Mouse (Mus musculus) lung, embryonic 14.5 days (tissue): Measurements from ENCODE around the gene Mogs. TPM values are rescaled to one million over a fixed set of nuclear protein-coding genes. Genes with fewer than 3 reads are reported as not detected.

ENCODE experiments used
- ATAC-seq: fragments of 200-750 bp; cut with Nextera tagmentation; 2 replicates; pipeline ENCODE4 v1.8.0; 2017; ENCODE audit warnings: mild to moderate bottlenecking, moderate TSS enrichment, moderate library complexity; ENCODE audit not compliant: insufficient read depth
- DNase-seq: peaks from one replicate; pipeline ENCODE4 v3.0.0-alpha.2; 2015
- H3K27ac ChIP-seq: fragments of 300-500 bp; sonication (generic); 2 replicates; pipeline ENCODE4 v1.5.1; 2014; ENCODE audit warnings: low read depth, mild to moderate bottlenecking, moderate library complexity
- H3K27me3 ChIP-seq: fragments of 300-500 bp; sonication (generic); 2 replicates; pipeline ENCODE4 v1.6.1; 2014; ENCODE audit warnings: low read length, control low read depth; ENCODE audit not compliant: insufficient read depth
- H3K36me3 ChIP-seq: fragments of 300-500 bp; sonication (generic); 2 replicates; pipeline ENCODE4 v1.6.1; 2014; ENCODE audit warnings: control low read depth; ENCODE audit not compliant: insufficient read depth
- H3K4me1 ChIP-seq: fragments of 300-500 bp; sonication (generic); 2 replicates; pipeline ENCODE4 v1.6.1; 2014; ENCODE audit warnings: antibody characterized with exemption, control low read depth; ENCODE audit not compliant: insufficient read depth
- H3K4me2 ChIP-seq: fragments of 300-500 bp; sonication (generic); 2 replicates; pipeline ENCODE4 v1.6.1; 2014; ENCODE audit warnings: mild to moderate bottlenecking
- H3K4me3 ChIP-seq: fragments of 300-500 bp; sonication (generic); 2 replicates; pipeline ENCODE4 v1.5.1; 2014; ENCODE audit warnings: low read depth, low read length
- H3K9ac ChIP-seq: fragments of 300-500 bp; sonication (generic); 2 replicates; pipeline ENCODE4 v1.6.1; 2014
- H3K9me3 ChIP-seq: fragments of 300-500 bp; sonication (generic); 2 replicates; pipeline ENCODE4 v1.6.1; 2016; ENCODE audit warnings: low read depth, low read length, control low read depth
- CTCF ChIP-seq: IDR thresholded peaks from 2 replicates; pipeline ENCODE4 v1.5.1; 2016; ENCODE audit warnings: antibody characterized with exemption, low read depth
- WGBS: fragments of 180-500 bp; shearing (Covaris S2); extraction: QIAGEN DNeasy Blood & Tissue Kit; methylation state at CpG from one replicate; pipeline ENCODE4 v1.1.7; 2014; 5-methylcytosine and 5-hydroxymethylcytosine counted together
- polyA plus RNA-seq: library from polyadenylated mRNA; unstranded; fragments of >200 nt; fragmentation: Nextera tagmentation; extraction: Ambion mirVana; gene quantifications from 2 replicates; pipeline ENCODE4 v1.2.1, GENCODE M21; 2014

The Mogs gene
- 53.7 and 66.6 TPM in 2 replicates for polyA plus RNA-seq

- DNase-seq = peak; percentile 96
- Histone ChIP-seq H3K27me3 (no peaks in the 10 kb centered on the region), H3K27ac (peak within 1 kb of the TSS; percentile 84), H3K4me1 (peaks cover 9% of the 10 kb centered on the region), H3K4me3 (peak within 1 kb of the TSS; percentile 89), H3K4me2 (peak within 1 kb of the TSS; percentile 91), H3K9ac (peak within 1 kb of the TSS; percentile 85), H3K9me3 (no peaks in the 10 kb centered on the region), H3K36me3 (peaks cover 39% of the 10 kb centered on the region)
- 0 out of 2 replicates have a peak, but pooled peaks have one; percentile 27 for TF ChIP-seq CTCF
- 1% methylated on average over 56 of the region's 58 CpGs for WGBS
- ATAC-seq = peak; percentile 89
Measured at GRCm38 (mm10) chr6:83115011-83115671, at the start of gene Mogs. Gene Mogs, plus strand, starts transcription at chr6:83115496.

- Histone ChIP-seq H3K4me2 (no peak overlapping the region), H3K9ac (no peak overlapping the region), H3K27me3 (peaks cover 97% of the 10 kb centered on the region), H3K36me3 (no peaks in the 10 kb centered on the region), H3K27ac (no peak overlapping the region), H3K4me1 (no peaks in the 10 kb centered on the region), H3K4me3 (no peak overlapping the region), H3K9me3 (no peaks in the 10 kb centered on the region)
- ATAC-seq (no peak), DNase-seq (no peak)
- 27% methylated on average over 8 of the region's 8 CpGs for WGBS
- TF ChIP-seq CTCF = no peak
Measured at GRCm38 (mm10) chr6:83065995-83066394, 49.3 kb upstream of the Mogs start.

- no peak for ATAC-seq
- WGBS = 23% methylated on average over 6 of the region's 6 CpGs
- no peak overlapping the region for H3K9ac ChIP-seq
- H3K4me1 ChIP-seq = no peaks in the 10 kb centered on the region
- no peaks in the 10 kb centered on the region for H3K9me3 ChIP-seq
- H3K36me3 ChIP-seq = no peaks in the 10 kb centered on the region
- no peak overlapping the region for H3K4me2 ChIP-seq
- no peak for DNase-seq
- TF ChIP-seq CTCF = no peak
- no peak overlapping the region for H3K27ac ChIP-seq
- peaks cover 97% of the 10 kb centered on the region for H3K27me3 ChIP-seq
- no peak overlapping the region for H3K4me3 ChIP-seq
Measured at GRCm38 (mm10) chr6:83066441-83066840, 48.9 kb upstream of the Mogs start.

GRCm38 (mm10) chr6:83068221-83068620, 47.1 kb upstream of the Mogs start:
- DNase-seq = no peak
- TF ChIP-seq CTCF = no peak
- Histone ChIP-seq H3K27ac (no peak overlapping the region), H3K9ac (no peak overlapping the region), H3K4me3 (peak overlapping the region; percentile 27; the same call in 1 of the 2 replicates), H3K9me3 (no peaks in the 10 kb centered on the region), H3K4me1 (no peaks in the 10 kb centered on the region), H3K4me2 (no peak overlapping the region), H3K27me3 (peaks cover 96% of the 10 kb centered on the region), H3K36me3 (no peaks in the 10 kb centered on the region)
- no peak for ATAC-seq
- 3% methylated on average over 8 of the region's 8 CpGs for WGBS

GRCm38 (mm10) chr6:83068706-83069487, 46.4 kb upstream of the Mogs start:
- no peak for DNase-seq
- Histone ChIP-seq H3K36me3 (no peaks in the 10 kb centered on the region), H3K4me2 (peak overlapping the region; percentile 50), H3K9ac (no peak overlapping the region), H3K4me1 (no peaks in the 10 kb centered on the region), H3K27me3 (peaks cover 95% of the 10 kb centered on the region), H3K9me3 (no peaks in the 10 kb centered on the region), H3K4me3 (peak overlapping the region; percentile 27), H3K27ac (no peak overlapping the region)
- under 1% methylated on average over 81 of the region's 81 CpGs for WGBS
- no peak for ATAC-seq
- no peak for TF ChIP-seq CTCF

GRCm38 (mm10) chr6:83069488-83070246, 45.6 kb upstream of the Mogs start:
- Histone ChIP-seq H3K4me1 (no peaks in the 10 kb centered on the region), H3K9me3 (no peaks in the 10 kb centered on the region), H3K4me3 (peak overlapping the region; percentile 27; the same call in 1 of the 2 replicates), H3K4me2 (peak overlapping the region; percentile 36), H3K27ac (no peak overlapping the region), H3K36me3 (no peaks in the 10 kb centered on the region), H3K9ac (no peak overlapping the region), H3K27me3 (peaks cover 95% of the 10 kb centered on the region)
- no peak for TF ChIP-seq CTCF
- DNase-seq (no peak), ATAC-seq (0 out of 2 replicates have a peak, but pooled peaks have one; percentile 3)
- WGBS = 2% methylated on average over 68 of the region's 69 CpGs

- 4% methylated on average over 10 of the region's 10 CpGs for WGBS
- peaks cover 95% of the 10 kb centered on the region for H3K27me3 ChIP-seq
- H3K4me2 ChIP-seq = peak within 1 kb of the TSS; percentile 50
- DNase-seq = no peak
- 0 out of 2 replicates have a peak, but pooled peaks have one; percentile 2 for ATAC-seq
- no peaks in the 10 kb centered on the region for H3K9me3 ChIP-seq
- peak within 1 kb of the TSS; percentile 27; the same call in 1 of the 2 replicates for H3K4me3 ChIP-seq
- H3K36me3 ChIP-seq = no peaks in the 10 kb centered on the region
- no peaks in the 10 kb centered on the region for H3K4me1 ChIP-seq
- no peak for TF ChIP-seq CTCF
- no peak within 1 kb of the TSS for H3K27ac ChIP-seq
- no peak within 1 kb of the TSS for H3K9ac ChIP-seq
Measured at GRCm38 (mm10) chr6:83070247-83070310, 45.2 kb upstream of the Mogs start, which contains the start of gene Tlx2. Gene Tlx2, minus strand, starts transcription at chr6:83070293.
